Mouse (Mus musculus) brain, adult 10 weeks (tissue): ENCODE measurements around the gene Synj2. TPM values are rescaled to one million over a fixed set of nuclear protein-coding genes. Genes with fewer than 3 reads are reported as not detected.

Source experiments
- polyA plus RNA-seq: library from polyadenylated mRNA; stranded (reverse); fragments of 350-450 nt; fragmentation: Illumina TruSeq; extraction: RNeasy Lipid Tissue Mini Kit (QIAGEN cat#74804); gene quantifications from one replicate; pipeline ENCODE4 v1.2.3, GENCODE M21; 2015; ENCODE audit warnings: low read depth, low replicate concordance

The Synj2 gene
- polyA plus RNA-seq = 63.2 TPM

DNA sequence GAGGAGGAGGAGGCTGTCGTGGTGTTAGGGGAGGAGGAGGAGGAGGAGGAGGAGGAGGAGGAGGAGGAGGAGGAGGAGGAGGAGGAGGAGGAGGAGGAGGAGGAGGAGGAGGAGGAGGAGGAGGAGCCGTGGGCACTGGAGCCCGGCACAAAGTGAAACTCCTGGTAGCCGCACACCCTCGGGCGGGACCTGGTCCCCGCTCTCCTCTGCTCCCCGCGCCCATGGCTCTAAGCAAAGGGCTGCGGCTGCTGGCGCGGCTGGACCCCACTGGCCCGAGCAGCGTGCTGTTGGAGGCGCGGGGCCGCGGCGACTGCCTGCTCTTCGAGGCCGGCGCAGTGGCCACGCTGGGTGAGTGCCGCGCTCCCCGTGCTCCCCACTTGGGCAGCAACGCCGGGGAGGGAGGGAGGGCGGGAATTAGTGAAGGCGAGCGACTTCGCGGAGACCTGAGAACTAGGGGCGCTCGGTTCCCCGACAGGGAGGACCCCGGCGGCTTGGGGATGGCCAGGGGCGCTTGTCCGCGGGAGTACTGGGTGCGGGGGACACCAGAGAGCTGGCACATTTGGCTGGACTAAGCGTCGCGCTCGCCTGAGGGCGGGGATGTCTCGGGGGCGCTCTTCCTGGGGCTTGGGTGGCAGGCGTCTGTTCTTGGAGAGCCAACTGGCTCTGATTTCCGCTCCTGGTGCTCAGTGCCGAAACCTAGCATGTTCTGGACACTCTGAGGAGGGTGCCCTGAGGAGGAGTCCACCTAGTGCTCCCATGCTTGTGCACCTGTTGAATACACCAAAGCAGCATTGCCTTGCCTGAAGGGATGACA, at the start of gene Synj2:
Synj2 (plus strand) TSS at position 51 of the 814 bp plus-strand sequence.

DNA sequence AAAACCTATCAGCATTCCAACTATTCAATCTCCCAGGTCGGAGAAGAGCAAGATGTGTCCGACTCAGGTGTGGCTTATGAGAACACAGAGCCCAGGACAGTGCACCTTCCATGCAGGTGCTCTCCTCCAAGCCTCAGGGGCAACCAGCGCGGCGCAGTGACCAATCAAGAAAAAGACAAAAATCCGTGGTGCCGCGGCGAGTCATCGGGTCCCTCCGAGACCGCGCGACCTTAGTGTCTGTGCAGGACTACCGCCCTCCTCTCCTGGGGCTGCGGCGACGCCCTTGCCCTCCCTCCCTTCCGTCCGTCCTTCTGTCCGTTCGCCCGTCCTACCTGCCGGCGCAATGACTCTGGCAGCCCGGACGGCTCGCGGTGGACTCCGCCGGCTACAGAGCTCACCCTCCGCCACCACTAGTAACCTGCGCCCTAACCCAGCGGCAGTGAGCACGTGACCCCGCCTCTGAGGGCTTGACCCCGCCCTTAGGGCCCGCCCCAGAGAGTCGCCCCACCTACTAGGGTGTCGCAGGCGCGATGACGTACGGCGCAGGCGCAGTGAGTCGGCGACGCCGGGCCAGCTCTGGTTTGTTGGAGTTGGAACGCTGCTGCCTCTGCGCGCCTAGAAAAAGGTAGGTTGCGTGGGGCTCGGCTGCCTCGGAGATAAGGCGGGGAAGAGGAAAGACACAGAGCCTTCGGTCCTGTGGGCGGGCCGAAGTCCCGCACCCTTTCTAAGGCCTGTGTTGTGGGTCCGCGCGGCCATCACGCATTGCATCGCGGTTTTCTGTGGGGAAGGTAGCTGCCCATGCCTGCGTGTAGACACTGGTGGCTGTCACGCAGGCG, 138.4 kb downstream of the Synj2 start, which contains the start of the genes Serac1 and Gtf2h5:
Serac1 (minus strand) TSS at position 455 of the 836 bp plus-strand sequence.
Gtf2h5 (plus strand) TSS at position 500 of the 836 bp plus-strand sequence.

Other genes with a start within 250 kb of the Synj2 start
- 11.2 TPM for gene Snx9, start 100.0 kb upstream of the Synj2 start, polyA plus RNA-seq
- gene Serac1, start 138.5 kb downstream of the Synj2 start, polyA plus RNA-seq = 13.2 TPM
- gene Gtf2h5, start 138.5 kb downstream of the Synj2 start, polyA plus RNA-seq = 147 TPM
- gene Tulp4, start 165.2 kb downstream of the Synj2 start, polyA plus RNA-seq = 89.2 TPM